Mouse (Mus musculus) thymus, postnatal 4 days (tissue): ENCODE data around the gene Shank3.
A peak's percentile ranks its signal among the peaks of the same experiment; 100 is the strongest.

Source experiments
- DNase-seq: peaks from one replicate; pipeline ENCODE4 v3.0.0; 2021

Gene Shank3

DNA sequence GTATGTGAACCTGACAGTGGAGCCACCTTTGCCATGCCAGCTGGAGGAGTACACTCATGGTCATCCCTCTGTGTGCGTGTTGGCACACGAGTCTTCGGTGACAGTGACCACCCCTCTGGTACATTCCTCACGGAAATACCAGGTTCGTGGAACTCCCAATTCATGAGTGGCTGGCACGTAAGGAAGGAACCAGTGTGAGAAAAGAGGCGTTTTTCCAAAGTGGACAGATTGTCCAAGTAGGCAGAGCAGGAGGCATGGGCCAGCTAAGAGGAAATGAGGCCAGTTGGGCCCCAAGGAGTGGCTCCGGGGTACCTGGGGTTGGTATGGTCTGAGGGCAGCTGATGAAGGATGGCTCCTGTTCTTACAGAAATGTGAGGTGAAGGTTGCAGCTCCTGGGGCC lies 26.0 kb downstream of the Shank3 start:
- no peak for DNase-seq

DNA sequence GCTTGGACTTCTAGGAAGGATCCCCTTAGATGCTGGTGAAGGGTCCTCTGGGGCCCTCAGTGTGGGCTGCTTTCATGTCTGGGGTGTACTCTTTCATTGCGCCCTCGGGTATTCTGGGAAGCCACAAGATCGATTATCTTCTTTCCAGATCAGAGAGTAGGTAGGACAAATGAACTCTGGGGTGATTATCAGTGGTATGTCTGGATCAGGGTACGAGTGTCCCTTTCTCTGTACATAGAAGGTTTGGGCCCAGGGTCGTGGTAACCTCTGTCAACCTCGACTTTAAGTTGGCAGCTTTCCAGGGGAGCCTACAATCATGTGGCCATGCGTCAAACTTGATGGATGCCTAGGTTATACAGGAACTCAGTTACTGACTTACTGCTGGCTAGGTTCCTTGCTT lies 26.5 kb downstream of the Shank3 start:
- DNase-seq = no peak

DNA sequence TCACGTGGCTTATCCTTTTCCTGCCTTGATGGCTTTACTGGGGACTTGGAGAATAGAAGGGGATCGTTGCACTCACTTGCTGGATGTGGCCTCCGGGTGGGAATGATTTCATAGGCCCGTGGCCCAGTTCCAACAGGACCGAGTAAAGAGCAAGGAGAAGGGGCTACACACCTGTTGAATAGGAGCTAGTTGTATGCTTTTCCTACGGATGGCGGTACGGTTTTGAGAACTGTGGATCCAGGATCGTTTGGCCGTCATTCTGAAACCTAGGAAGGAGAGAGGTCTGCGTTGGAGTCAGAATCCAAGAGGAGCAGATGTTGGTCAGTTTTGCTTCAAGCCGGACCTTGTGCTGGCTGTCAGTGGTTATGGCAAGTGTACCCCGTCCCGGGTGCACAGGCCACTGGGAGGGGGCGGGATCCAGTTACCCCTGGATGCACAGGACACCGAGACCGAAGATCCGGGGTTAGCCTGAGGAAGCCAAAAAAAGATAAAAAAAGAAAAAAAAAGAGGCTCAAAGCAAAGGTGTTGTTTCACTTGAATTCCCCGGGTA lies 27.4 kb downstream of the Shank3 start:
- DNase-seq = no peak

DNA sequence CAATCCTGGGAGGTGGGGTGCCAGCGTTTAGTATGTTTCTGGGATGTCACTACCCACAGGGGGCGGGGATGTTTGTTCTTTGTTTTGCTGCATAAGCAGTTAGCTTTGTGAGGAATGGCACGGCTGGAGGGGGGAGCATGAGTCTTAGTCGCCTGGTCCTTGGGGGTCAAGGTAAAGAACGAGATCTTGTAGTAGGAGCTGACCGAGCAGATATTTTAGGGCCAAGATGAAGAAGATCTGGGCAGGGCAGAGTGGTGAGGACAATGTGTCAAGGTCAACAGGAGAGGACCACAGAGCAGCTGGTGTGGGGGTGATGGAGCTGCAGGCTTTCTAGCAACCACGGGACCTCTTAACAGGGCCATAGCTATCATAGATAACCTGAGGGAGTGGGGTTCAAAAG lies 28.0 kb downstream of the Shank3 start:
- DNase-seq = no peak

DNA sequence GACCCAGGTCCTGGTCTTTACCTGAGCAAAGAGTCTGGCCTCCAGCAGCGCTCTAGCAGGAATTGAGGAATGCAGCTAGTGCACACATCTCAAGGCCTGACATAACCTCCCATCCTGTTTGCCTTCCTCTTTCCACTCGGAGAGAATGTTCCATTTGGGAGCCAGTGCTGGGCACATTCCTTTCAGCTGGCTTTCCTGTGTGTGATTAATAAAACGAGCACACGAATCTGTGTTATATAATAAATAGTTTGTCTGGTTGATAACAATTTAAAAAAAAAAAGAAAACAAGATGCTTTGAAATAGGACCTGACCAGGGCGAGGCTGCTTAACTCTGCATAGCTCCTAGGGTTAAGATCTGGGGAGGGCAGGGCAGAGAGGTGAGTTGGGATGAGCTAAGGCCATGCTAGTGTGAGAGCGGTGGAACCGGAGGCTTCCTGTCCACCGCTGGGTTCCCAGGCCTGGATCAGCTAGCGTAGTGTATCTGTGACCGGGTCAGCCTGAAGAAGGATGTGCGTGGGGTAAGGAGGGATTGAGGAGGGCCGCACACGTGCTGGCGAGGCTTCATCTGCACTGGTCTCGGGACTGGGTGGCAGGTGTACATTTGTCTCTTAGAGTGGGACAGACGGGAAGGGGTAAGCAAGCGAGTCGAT lies 28.9 kb downstream of the Shank3 start:
- no peak for DNase-seq

DNA sequence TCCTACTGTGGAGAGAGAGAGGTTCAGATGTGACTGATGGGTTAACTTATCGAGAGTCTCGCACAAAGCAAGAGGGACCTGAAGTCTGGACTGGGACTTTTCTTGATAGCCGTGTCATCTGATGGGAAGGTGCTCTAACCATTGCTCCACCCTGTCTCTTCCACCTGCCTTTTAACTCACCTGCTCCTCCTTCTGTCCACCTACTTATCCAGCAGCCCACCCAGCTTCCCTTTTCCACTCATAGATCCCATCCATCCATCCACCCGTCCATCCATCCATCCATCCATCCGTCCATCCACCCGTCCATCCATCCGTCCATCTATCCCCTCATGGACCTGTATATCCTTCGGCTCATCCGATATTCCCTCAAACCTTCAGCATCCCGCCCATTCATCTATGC lies 29.5 kb downstream of the Shank3 start:
- no peak for DNase-seq

DNA sequence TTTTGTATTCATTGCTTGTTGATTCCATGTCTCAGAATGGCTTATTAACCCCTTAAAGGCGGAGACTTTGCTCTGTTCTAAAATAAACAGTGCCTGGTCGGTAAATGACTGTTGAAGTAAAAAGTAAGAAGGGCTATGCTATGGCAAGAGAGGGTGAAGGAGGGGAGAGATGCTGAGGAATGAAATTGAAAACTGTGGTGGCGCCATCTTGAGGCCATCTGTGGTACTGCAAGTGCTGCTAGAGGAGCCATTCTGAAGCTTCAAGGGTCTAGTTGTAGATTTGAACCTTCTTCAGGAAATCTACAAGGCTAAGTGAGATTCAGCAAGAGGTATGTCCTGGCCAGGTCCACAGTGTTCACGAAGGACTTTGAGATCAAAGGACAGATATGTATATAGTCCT lies 30.9 kb downstream of the Shank3 start:
- DNase-seq = peak; percentile 71

DNA sequence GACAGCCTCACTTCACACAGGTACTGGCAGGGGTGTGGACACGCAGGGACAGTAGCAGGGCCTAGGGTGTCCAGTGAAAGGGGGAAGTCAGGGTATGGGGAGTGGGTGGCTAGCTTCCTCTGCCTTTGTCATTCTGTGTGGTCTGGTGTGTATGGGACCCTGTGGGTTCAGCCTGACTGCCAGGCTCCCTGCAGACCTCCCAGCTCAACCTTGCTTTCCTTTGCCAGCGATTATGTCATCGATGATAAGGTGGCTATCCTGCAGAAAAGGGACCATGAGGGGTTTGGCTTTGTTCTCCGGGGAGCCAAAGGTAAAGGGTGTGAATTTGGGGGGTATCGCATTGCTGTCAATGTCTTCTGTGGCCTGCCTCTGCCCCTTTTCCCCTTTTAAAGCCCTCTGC lies 32.0 kb downstream of the Shank3 start:
- no peak for DNase-seq

DNA sequence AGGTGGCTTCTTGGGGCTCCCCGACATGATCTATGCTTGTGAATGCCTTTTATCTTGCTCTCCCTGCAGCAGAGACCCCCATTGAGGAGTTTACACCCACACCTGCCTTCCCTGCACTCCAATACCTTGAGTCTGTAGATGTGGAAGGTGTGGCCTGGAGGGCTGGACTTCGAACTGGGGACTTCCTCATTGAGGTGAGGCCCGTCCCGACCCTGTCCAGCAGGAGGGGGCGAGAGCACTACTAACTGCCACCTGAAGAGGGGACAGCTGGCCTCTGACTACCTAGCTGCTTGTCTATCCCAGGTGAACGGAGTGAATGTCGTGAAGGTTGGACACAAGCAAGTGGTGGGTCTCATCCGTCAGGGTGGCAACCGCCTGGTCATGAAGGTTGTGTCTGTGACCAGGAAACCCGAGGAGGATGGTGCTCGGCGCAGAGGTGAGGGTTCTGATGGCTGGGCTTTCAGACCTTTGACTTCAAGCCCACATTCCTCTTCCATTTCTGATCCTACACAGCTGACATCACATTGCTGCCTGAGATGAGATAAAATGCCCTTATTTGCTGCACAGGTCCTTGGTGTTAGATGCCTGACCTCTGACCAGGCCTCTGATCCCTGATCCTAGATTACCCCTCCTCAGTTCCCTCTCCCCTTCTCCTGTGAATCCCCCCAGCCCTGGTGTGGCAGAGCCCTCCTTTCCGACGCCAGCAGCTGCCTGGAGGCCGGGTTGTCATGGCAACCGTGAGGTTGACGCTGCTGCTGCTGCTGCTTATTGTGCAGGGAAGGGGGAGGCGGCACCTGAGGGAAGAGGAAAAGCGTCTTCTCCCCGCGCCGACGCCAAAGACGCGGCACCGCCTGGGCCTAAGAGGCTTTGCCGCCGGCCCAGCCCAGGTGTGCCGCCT lies 32.9 kb downstream of the Shank3 start:
- DNase-seq = no peak

DNA sequence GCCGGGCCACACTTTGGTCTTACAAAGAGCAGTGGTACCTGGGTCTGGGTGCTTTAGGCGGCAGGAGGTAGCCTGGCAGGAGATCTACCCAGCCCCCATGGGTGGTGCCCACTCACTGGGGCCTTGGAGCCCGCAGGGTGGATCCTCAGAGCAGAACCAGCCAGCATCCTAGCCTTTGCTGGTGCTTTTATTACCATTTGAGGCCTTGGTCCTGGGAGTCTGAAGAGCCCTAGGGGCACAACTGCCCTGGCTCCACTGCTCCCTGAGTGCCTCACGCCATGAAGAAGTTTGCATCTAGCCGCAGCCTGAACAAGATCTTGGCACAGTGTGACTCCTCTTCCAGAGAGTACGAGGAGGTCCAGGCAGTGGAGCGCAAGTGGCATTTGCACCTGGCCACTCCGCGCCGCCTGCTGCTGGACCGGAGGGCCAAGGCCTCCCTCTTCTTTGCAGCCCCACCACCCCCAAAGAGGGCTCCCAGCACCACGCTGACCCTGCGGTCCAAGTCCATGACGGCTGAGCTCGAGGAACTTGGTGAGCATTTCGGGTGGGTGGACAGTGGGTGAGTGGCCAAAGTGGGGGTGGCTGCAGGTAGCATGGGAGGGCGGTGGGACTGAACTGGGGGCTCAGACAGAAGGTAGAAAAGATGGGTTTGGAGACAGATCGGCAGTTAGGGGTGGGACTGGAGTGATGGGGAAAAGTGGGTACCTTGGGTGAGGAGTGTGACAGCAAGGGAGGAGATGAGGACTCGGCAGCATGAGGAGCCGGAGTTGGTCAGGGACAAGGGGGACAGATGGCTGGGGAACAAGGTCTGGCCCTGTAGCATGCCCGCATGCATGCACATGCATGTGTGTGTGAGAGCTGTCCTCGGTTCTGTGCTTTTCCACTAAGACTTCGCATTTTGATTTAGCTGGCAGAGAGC lies 33.8 kb downstream of the Shank3 start:
- no peak for DNase-seq

DNA sequence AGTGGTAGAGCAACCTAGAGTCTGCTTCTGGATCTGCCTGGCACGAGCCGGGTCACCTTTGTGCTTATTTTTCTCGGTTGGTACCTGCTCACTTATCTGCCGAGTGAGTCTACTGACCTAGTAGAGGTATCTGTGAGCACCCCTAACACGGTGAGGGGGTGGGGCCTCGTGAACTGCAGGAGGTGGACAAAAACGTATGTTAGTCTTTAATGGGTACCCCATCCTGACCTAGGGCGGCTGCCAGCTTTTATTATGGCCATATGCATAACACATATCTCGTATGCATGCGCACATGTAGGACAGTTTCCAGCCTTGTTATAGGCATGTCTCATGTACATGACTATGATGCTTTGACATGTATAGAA lies 34.4 kb downstream of the Shank3 start:
- DNase-seq = no peak

DNA sequence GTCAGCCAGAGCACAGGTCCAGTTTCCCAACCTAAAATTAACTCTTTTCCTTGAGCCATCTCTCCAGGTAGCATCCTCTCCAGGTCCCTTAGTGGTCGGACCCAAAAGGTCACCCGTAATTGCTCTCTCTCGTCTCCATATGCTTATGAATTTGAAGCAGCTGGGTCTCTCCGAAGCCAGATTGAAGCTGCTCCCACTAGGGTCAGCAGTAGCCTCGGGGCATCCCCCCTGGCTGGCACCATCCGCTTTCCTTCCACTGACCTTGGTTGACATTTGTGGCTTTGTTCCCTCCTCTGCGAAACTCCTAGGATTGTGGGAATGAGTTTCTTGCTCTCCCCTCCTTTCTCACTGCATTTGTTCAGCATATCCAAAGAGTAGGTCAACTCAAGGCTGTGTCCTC lies 44.7 kb downstream of the Shank3 start:
- no peak for DNase-seq

DNA sequence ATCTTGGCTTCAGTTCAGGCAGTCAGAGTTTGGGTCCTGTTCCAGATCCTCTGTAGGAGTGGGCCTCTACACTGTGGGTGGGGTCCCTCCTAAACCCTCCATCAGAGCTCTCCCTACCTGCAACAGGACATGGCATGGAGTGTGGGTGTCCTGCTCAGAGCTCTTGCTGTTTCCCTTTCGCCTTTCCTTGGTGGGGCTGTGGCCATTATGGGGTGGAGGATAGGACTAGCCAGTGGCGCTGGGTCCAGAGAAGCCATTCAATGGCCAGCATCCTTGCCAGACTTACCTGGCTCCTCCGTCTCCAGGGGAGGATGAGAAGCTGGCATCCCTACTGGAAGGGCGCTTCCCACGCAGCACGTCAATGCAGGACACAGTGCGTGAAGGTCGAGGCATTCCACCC lies 47.9 kb downstream of the Shank3 start:
- DNase-seq = no peak

DNA sequence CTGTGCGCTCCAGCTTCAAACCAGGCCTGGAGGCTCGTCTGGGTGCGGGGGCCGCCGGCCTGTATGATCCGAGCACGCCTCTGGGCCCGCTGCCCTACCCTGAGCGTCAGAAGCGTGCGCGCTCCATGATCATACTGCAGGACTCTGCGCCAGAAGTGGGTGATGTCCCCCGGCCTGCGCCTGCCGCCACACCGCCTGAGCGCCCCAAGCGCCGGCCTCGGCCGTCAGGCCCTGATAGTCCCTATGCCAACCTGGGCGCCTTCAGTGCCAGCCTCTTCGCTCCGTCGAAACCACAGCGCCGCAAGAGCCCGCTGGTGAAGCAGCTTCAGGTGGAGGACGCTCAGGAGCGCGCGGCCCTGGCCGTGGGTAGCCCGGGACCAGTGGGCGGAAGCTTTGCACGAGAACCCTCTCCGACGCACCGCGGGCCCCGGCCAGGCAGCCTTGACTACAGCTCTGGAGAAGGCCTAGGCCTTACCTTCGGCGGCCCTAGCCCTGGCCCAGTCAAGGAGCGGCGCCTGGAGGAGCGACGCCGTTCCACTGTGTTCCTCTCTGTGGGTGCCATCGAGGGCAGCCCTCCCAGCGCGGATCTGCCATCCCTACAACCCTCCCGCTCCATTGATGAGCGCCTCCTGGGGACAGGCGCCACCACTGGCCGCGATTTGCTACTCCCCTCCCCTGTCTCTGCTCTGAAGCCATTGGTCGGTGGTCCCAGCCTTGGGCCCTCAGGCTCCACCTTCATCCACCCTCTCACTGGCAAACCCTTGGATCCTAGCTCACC lies 48.6 kb downstream of the Shank3 start:
- no peak for DNase-seq

DNA sequence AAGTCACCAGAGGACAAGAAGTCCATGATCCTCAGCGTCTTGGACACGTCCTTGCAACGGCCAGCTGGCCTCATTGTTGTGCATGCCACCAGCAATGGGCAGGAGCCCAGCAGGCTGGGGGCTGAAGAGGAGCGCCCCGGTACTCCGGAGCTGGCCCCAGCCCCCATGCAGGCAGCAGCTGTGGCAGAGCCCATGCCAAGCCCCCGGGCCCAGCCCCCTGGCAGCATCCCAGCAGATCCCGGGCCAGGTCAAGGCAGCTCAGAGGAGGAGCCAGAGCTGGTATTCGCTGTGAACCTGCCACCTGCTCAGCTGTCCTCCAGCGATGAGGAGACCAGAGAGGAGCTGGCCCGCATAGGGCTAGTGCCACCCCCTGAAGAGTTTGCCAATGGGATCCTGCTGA lies 49.4 kb downstream of the Shank3 start:
- DNase-seq = no peak

DNA sequence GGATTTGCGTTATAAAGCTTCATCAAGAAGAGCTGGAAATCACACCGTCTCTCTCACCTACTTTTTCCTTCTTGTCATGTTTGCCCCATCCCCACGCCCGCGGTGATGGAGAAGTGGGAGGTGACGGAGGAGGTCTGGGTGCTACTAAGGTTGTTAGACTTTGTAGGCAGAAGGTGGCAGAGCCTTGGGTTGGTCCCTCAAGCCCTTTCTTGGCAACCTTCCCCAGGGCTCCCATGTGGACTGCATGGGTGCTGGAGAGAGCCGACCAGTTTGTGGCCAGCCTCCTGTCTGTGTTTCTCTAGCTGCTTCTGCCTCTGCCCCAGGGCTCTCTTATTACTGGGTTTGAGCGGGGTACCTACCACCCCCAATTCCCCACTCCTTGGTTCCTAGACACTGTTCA lies 51.1 kb downstream of the Shank3 start:
- DNase-seq = no peak

DNA sequence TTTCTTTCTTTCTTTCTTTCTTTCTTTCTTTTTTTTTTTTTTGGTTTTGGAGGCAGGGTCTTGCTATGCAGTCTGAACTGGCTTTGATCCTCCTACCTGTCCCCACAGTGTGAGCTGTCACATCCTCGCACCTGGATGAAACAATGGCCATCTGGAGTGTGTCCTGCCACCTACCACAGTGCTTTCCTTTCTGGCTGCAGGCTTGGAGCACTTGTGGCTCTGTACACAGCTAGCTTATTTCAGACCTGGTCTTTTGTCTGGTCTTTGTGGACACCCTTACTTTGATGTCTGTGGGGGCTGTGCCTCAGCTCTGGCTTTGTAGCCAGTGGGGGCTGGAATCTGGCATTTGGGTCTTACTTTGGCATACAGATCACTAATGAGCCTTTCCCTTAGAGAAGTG lies 52.3 kb downstream of the Shank3 start:
- DNase-seq = no peak

DNA sequence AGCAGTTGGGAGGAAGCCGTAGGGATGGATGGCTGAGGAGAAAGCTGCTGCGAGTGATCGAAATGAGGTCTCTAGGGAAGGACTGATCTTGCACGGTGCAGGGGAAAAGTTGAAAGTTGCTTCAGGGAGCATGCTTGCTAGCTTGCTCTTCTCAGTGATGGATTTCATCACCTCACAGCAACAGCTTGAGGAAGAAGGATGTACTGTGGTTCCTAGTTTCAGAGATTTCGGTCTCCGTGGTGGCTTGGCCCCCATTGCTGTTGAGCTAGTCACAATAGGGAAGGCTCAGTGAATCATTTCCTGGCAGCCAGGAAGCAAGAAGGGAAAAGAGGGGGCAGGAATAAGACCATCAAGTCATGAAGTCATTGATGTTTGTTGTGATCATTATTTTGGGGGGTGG lies 56.2 kb downstream of the Shank3 start:
- DNase-seq = no peak

DNA sequence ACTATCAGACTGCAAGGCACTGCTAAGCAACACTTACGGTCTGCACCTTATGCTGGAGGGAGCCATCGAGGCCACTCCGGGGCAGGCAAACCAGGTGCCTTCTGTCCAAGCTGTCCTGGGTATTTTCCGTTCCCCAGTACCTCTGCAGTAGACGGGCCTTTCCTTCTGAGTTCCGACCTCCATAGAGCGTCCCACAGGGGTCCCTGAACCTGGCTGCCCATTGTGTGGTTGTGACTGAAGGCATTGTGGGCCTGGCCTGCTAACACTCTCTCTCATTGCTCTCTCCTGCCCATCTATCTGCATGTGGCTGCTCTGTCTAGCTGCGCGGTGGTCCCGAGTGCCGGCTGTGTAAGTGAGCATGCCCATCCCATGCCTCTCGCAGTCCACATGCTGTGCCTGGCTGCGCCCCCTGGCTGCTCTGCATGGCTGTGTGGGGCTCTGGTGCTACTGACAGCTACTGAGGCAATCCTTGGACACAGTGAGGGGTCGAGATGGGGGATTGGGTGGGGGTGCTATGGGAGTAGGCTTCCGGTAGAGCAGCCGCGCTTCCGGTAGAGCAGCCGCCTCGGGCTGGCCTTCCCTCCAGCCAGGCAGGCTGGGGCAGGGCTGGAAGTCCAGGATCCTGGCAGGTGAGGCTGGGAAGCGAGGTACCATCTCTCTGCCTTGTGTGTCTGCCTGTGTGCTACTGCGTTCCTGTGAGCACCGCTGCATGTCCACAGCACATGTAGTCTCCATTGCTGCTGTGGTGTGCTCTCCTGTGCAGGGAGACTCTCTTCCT lies 57.2 kb downstream of the Shank3 start:
- DNase-seq = no peak

DNA sequence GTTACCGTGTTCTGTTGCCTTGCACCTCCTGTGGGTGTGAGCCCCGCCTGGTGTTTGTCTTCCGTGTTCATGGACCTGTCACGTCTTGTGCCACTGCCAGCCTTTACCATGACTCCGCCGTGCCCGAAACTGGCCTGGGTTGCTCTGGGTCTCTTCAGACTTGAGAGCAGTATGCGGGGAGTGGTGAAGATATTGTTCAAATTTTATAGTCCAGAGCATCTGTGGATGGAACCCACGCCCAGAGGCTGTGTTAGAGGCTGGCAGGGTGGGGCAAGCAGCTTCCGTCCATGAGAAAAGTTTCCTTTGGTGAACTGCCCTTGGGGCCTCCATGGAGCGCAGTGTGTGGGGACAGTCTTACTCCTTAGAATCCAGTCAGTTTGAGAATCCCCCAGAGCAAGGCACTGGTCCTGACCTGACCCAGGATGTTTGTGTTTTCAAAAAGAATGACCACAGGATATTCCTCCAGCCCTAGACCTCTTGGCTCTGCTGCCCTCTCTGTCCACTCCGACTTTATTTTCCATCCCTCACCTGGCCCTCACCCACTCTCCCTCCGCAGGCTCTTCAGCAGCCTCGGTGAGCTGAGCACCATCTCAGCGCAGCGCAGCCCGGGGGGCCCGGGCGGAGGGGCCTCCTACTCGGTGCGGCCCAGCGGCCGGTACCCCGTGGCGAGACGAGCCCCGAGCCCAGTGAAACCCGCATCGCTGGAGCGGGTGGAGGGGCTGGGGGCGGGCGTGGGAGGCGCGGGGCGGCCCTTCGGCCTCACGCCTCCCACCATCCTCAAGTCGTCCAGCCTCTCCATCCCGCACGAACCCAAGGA lies 58.0 kb downstream of the Shank3 start:
- DNase-seq = no peak

DNA sequence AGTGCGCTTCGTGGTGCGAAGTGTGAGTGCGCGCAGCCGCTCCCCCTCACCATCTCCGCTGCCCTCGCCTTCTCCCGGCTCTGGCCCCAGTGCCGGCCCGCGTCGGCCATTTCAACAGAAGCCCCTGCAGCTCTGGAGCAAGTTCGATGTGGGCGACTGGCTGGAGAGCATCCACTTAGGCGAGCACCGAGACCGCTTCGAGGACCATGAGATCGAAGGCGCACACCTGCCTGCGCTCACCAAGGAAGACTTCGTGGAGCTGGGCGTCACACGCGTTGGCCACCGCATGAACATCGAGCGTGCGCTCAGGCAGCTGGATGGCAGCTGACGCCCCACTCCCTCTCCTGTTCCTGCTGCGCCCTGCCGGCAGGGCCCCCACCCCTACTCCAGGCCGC lies 58.6 kb downstream of the Shank3 start:
- DNase-seq = no peak
